Mouse (Mus musculus): ENCODE data around the gene Fos. TPM values are rescaled to one million over a fixed set of nuclear protein-coding genes. Genes with fewer than 3 reads are reported as not detected.

Fos gene
- polyA plus RNA-seq, 1 experiment = 2.0 TPM

GRCm38 (mm10) chr12:85515865-85516264 lies 42.2 kb downstream of the Fos start:
- DNase-seq (ENCODE audit: low read depth) = no peak
- TF ChIP-seq POLR2A (IDR thresholded peaks at IDR 0.05; ENCODE audit: borderline replicate concordance, extremely low read depth, insufficient read depth, insufficient read length, poor library complexity, severe bottlenecking) = no peak
- no peak for TF ChIP-seq CTCF (IDR thresholded peaks at IDR 0.05; ENCODE audit: borderline replicate concordance, extremely low read depth, insufficient read depth, insufficient read length)

- DNase-seq (ENCODE audit: low read depth) = no peak
Measured at GRCm38 (mm10) chr12:85517339-85517738, 43.6 kb downstream of the Fos start.

GRCm38 (mm10) chr12:85518009-85518408 lies 44.3 kb downstream of the Fos start:
- no peak for DNase-seq (ENCODE audit: low read depth)
- TF ChIP-seq CTCF (IDR thresholded peaks at IDR 0.05; ENCODE audit: borderline replicate concordance, extremely low read depth, insufficient read depth, insufficient read length) = no peak
- TF ChIP-seq POLR2A (IDR thresholded peaks at IDR 0.05; ENCODE audit: borderline replicate concordance, extremely low read depth, insufficient read depth, insufficient read length, poor library complexity, severe bottlenecking) = no peak

More at GRCm38 (mm10) chr12:85517339-85517738, 43.6 kb downstream of the Fos start:
- TF ChIP-seq CTCF (IDR thresholded peaks at IDR 0.05; ENCODE audit: borderline replicate concordance, extremely low read depth, insufficient read depth, insufficient read length) (no peak), POLR2A (IDR thresholded peaks at IDR 0.05; ENCODE audit: borderline replicate concordance, extremely low read depth, insufficient read depth, insufficient read length, poor library complexity, severe bottlenecking) (no peak)

GRCm38 (mm10) chr12:85519553-85519952 lies 45.9 kb downstream of the Fos start:
- DNase-seq (ENCODE audit: low read depth) = no peak
- no peak for TF ChIP-seq CTCF (IDR thresholded peaks at IDR 0.05; ENCODE audit: borderline replicate concordance, extremely low read depth, insufficient read depth, insufficient read length)
- no peak for TF ChIP-seq POLR2A (IDR thresholded peaks at IDR 0.05; ENCODE audit: borderline replicate concordance, extremely low read depth, insufficient read depth, insufficient read length, poor library complexity, severe bottlenecking)

GRCm38 (mm10) chr12:85521101-85521500 lies 47.4 kb downstream of the Fos start:
- no peak for DNase-seq (ENCODE audit: low read depth)
- TF ChIP-seq CTCF (IDR thresholded peaks at IDR 0.05; ENCODE audit: borderline replicate concordance, extremely low read depth, insufficient read depth, insufficient read length) (no peak), POLR2A (IDR thresholded peaks at IDR 0.05; ENCODE audit: borderline replicate concordance, extremely low read depth, insufficient read depth, insufficient read length, poor library complexity, severe bottlenecking) (no peak)

- no peak for TF ChIP-seq POLR2A (IDR thresholded peaks at IDR 0.05; ENCODE audit: borderline replicate concordance, extremely low read depth, insufficient read depth, insufficient read length, poor library complexity, severe bottlenecking)
- TF ChIP-seq CTCF (IDR thresholded peaks at IDR 0.05; ENCODE audit: borderline replicate concordance, extremely low read depth, insufficient read depth, insufficient read length) = no peak
- DNase-seq (ENCODE audit: low read depth) = no peak
Measured at GRCm38 (mm10) chr12:85521673-85522072, 48.0 kb downstream of the Fos start.

- TF ChIP-seq CTCF (IDR thresholded peaks at IDR 0.05; ENCODE audit: borderline replicate concordance, extremely low read depth, insufficient read depth, insufficient read length) (no peak), POLR2A (IDR thresholded peaks at IDR 0.05; ENCODE audit: borderline replicate concordance, extremely low read depth, insufficient read depth, insufficient read length, poor library complexity, severe bottlenecking) (no peak)
- DNase-seq (ENCODE audit: low read depth) = no peak
Measured at GRCm38 (mm10) chr12:85522631-85523388, 49.1 kb downstream of the Fos start.

GRCm38 (mm10) chr12:85523421-85524192 lies 49.9 kb downstream of the Fos start:
- DNase-seq (ENCODE audit: low read depth) = no peak
- no peak for TF ChIP-seq POLR2A (IDR thresholded peaks at IDR 0.05; ENCODE audit: borderline replicate concordance, extremely low read depth, insufficient read depth, insufficient read length, poor library complexity, severe bottlenecking)
- no peak for TF ChIP-seq CTCF (IDR thresholded peaks at IDR 0.05; ENCODE audit: borderline replicate concordance, extremely low read depth, insufficient read depth, insufficient read length)

- TF ChIP-seq CTCF (IDR thresholded peaks at IDR 0.05; ENCODE audit: borderline replicate concordance, extremely low read depth, insufficient read depth, insufficient read length) = no peak
- no peak for TF ChIP-seq POLR2A (IDR thresholded peaks at IDR 0.05; ENCODE audit: borderline replicate concordance, extremely low read depth, insufficient read depth, insufficient read length, poor library complexity, severe bottlenecking)
- DNase-seq (ENCODE audit: low read depth) = peak; percentile 82
Measured at GRCm38 (mm10) chr12:85524193-85524858, 50.6 kb downstream of the Fos start.

GRCm38 (mm10) chr12:85524859-85525495 lies 51.3 kb downstream of the Fos start:
- DNase-seq (ENCODE audit: low read depth) = peak; percentile 14

Other genes starting within 250 kb of the Fos start
- 10.1 TPM in 2 replicates for gene Mlh3, start 203.3 kb upstream of the Fos start, polyA plus RNA-seq (2012; rRNA removed)
- gene Acyp1, start 185.5 kb upstream of the Fos start, polyA plus RNA-seq (2012; rRNA removed) = 27.6 and 38.6 TPM in 2 replicates
- 0.66 and 0.92 TPM in 2 replicates for gene Zc2hc1c, start 185.3 kb upstream of the Fos start, polyA plus RNA-seq (2012; rRNA removed)
- gene Nek9, start 134.5 kb upstream of the Fos start, polyA plus RNA-seq (2012; rRNA removed) = 31.6 and 33.8 TPM in 2 replicates
- gene Tmed10, start 99.0 kb upstream of the Fos start, polyA plus RNA-seq (2012; rRNA removed) = 130 and 162 TPM in 2 replicates
- 7.3 and 11.9 TPM in 2 replicates for gene Jdp2, start 125.1 kb downstream of the Fos start, polyA plus RNA-seq (2012; rRNA removed)
- 1.1 and 1.3 TPM in 2 replicates for gene Batf, start 212.8 kb downstream of the Fos start, polyA plus RNA-seq (2012; rRNA removed)